Mouse (Mus musculus): ENCODE data around the gene H13. TPM values are rescaled to one million over a fixed set of nuclear protein-coding genes. Genes with fewer than 3 reads are reported as not detected.

The H13 gene
- total RNA-seq, 2 experiments from 2014 or later = 75.0 to 76.0 TPM

Other genes with a start within 250 kb of the H13 start
- gene Defb23, start 204.8 kb upstream of the H13 start, total RNA-seq (2021) = not detected
- not detected for gene Defb20, start 192.4 kb upstream of the H13 start, total RNA-seq (2021)
- gene Defb22, start 179.3 kb upstream of the H13 start, total RNA-seq (2021) = not detected
- not detected for gene Defb26, start 157.8 kb upstream of the H13 start, total RNA-seq (2021)
- not detected for gene Defb28, start 151.2 kb upstream of the H13 start, total RNA-seq (2021)
- gene Defb29, start 129.4 kb upstream of the H13 start, total RNA-seq (2021) = not detected
- gene Gm17416, start 100.1 kb upstream of the H13 start, total RNA-seq (2021) = not detected
- gene Defb21, start 96.7 kb upstream of the H13 start, total RNA-seq (2021) = not detected
- gene Defb19, start 89.1 kb upstream of the H13 start, total RNA-seq (2021) = not detected
- not detected for gene Defb45, start 70.1 kb upstream of the H13 start, total RNA-seq (2021)
- gene Defb36, start 65.1 kb upstream of the H13 start, total RNA-seq (2021) = not detected
- gene Defb25, start 46.4 kb upstream of the H13 start, total RNA-seq (2021) = not detected
- gene Rem1, start 42.5 kb upstream of the H13 start, total RNA-seq (2021) = under 1 TPM; 0.74 to 0.79 TPM
- 10 to 100 TPM; 18.3 to 19.2 TPM for gene Mcts2, start 17.6 kb downstream of the H13 start, total RNA-seq (2021)
- gene Id1, start 66.8 kb downstream of the H13 start, total RNA-seq (2021) = 10 to 100 TPM; 19.5 to 22.3 TPM
- 1 to 10 TPM; 1.1 to 2.3 TPM for gene Cox4i2, start 84.7 kb downstream of the H13 start, total RNA-seq (2021)
- 100 to 1,000 TPM; 134 to 146 TPM for gene Bcl2l1, start 162.3 kb downstream of the H13 start, total RNA-seq (2021)
- gene Tpx2, start 178.5 kb downstream of the H13 start, total RNA-seq (2021) = 1 to 10 TPM; 1.6 to 1.9 TPM
- not detected for gene Mylk2, start 241.9 kb downstream of the H13 start, total RNA-seq (2021)

Data from layer of hippocampus, adult 18-20 months (tissue).